In the genomic region with DNA sequence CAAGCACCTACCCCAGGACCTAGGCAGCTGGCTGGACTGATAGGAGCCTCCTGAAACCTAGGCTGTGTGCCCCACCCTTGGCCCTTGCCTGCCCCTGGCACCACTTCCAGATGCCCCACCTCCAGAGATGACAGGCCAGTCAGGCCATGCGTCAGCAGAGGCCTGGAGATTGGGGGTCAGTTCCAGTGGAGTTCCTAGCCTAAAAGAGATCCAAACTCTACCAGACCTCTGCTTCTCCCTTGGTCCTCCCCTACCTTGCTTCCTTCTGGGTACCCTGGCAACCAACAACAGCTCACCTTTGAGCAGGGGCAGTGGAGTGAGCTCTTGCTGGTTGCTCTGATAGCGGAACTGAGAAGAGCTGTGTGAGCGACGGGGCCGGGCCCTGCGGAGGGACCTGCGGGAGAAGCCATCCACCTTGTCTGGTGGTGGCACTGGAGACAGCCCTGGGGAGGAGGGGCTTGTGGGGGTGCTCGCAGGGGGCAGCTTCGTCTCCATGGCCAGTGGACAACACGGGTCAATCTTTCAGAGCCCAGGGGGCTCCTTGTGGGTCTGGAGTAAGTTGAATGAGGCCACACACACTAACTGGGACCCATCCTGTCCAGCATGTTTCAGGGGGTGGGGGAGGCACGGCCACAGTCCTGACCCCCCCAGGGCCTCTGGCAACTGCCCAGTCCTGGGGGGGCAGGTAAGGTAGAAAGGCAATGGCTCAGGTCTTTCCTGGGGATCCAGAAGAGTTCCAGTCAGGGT, we compare ENCODE assay signal across 9 mouse cellular contexts. TPM values are rescaled to one million over a fixed set of nuclear protein-coding genes. Genes with fewer than 3 reads are reported as not detected.
DNase-seq lines count a peak whose midpoint lies in the region; ATAC-seq and TF ChIP-seq lines count a peak whose summit lies in the region.
"Had no signal": no experiment of that assay in that cellular context is flagged by ENCODE, and none has a peak within 500 bp of the region (broad histone marks: within the 10 kb centered on the region; RNA-seq: fewer than 3 reads in every experiment).

No protein-coding gene starts in this region.

- peaks cover 13 to 20% of the 10 kb centered on the region in 2 experiments for H3K4me1 ChIP-seq in heart, embryonic 14.5 days (ENCODE audit: control insufficient read depth in 2 of 2, insufficient read depth in 2 of 2, low read length in 2 of 2)
- H3K4me1 ChIP-seq in liver, embryonic 13.5 days (replicated peaks), result peaks cover 50% of the 10 kb centered on the region
- peaks cover 25% of the 10 kb centered on the region for H3K4me1 ChIP-seq in olfactory bulb, adult 2 months (ENCODE audit: control insufficient read depth, insufficient read depth, low read length)

- DNase-seq in gastrocnemius, adult 2 months, result no peak
- no peak for DNase-seq in gastrocnemius, adult 18-20 months (ENCODE audit: low spot score)
- peak; percentile 61 for DNase-seq in cerebellum, adult 8-10 months
- peak; percentile 38 for DNase-seq in liver, embryonic 13.5 days
- no peak for DNase-seq in testis, postnatal 14 days (ENCODE audit: low spot score)
- DNase-seq in urinary bladder, postnatal 14 days (ENCODE audit: low spot score), result no peak

- H3K27ac ChIP-seq in gastrocnemius, adult 2 months, result peak overlapping the region; percentile 100
- no peak overlapping the region for H3K27ac ChIP-seq in heart, embryonic 14.5 days (replicated peaks in 1 of 2; ENCODE audit: control insufficient read depth in 1 of 2, insufficient read depth in 1 of 2, low read depth in 2 of 2, low read length in 2 of 2)
- H3K27ac ChIP-seq in liver, embryonic 13.5 days, result 0 out of 2 replicates have a peak overlapping the region, but pooled peaks have one; percentile 34
- H3K27ac ChIP-seq in olfactory bulb, adult 2 months (ENCODE audit: insufficient read depth, low read depth, low read length), result no peak overlapping the region

- no peak for ATAC-seq in heart, embryonic 14.5 days (ENCODE audit: insufficient number of reproducible peaks, insufficient read depth, low FRiP score, low read depth)
- no peak for ATAC-seq in liver, embryonic 13.5 days (ENCODE audit: low read depth)

- peak overlapping the region; percentile 88 for H3K9ac ChIP-seq in heart, embryonic 14.5 days (ENCODE audit: low read length)
- H3K9ac ChIP-seq in liver, embryonic 13.5 days, result peak overlapping the region; percentile 80; the same call in 1 of the 2 replicates

- intact Hi-C loops in gastrocnemius, adult 2 months (cut with DNase I), result loop anchor here (2.0 kb wide), 1 partner anchor 94 kb away; a partner anchor contains a TSS

- H3K9me3 ChIP-seq in heart, embryonic 14.5 days (ENCODE audit: control insufficient read depth, low read length), result no peaks in the 10 kb centered on the region
- H3K9me3 ChIP-seq in liver, embryonic 13.5 days (replicated peaks), result no peaks in the 10 kb centered on the region

- no peak for TF ChIP-seq POLR2A in olfactory bulb, adult 2 months (IDR thresholded peaks at IDR 0.05; ENCODE audit: insufficient read depth, low read depth, low read length)

- peaks cover 40% of the 10 kb centered on the region for H3K36me3 ChIP-seq in heart, embryonic 14.5 days (ENCODE audit: control insufficient read depth, insufficient read depth, low read length)
- H3K36me3 ChIP-seq in liver, embryonic 13.5 days, result 0 out of 2 replicates have a peak, but pooled peaks cover 7% of the 10 kb centered on the region

- WGBS in heart, embryonic 14.5 days, result 60% methylated on average over 11 of the region's 11 CpGs
- WGBS in liver, embryonic 13.5 days (ENCODE audit: insufficient replicate concordance), result 69% methylated on average over 11 of the region's 11 CpGs
- WGBS in olfactory bulb, adult 2 months, result 68% methylated on average over 11 of the region's 11 CpGs

- TF ChIP-seq CTCF in gastrocnemius, adult 2 months (IDR thresholded peaks at IDR 0.05), result no peak
- no peak for TF ChIP-seq CTCF in olfactory bulb, adult 2 months (IDR thresholded peaks at IDR 0.05; ENCODE audit: insufficient read depth, low read depth, low read length)

- peak overlapping the region; percentile 93 for H3K4me3 ChIP-seq in gastrocnemius, adult 2 months
- H3K4me3 ChIP-seq in heart, embryonic 14.5 days (ENCODE audit: control insufficient read depth in 1 of 2, insufficient read depth in 1 of 2, low read depth in 1 of 2, low read length in 2 of 2), result peak overlapping the region; percentile 80 to 83
- peak overlapping the region; percentile 67 for H3K4me3 ChIP-seq in liver, embryonic 13.5 days (replicated peaks)
- H3K4me3 ChIP-seq in olfactory bulb, adult 2 months (ENCODE audit: insufficient read depth, low read depth, low read length), result peak overlapping the region; percentile 77

- H3K27me3 ChIP-seq in heart, embryonic 14.5 days (ENCODE audit: control insufficient read depth, insufficient read depth, low read length), result no peaks in the 10 kb centered on the region
- no peaks in the 10 kb centered on the region for H3K27me3 ChIP-seq in liver, embryonic 13.5 days

- peak overlapping the region; percentile 82 for H3K4me2 ChIP-seq in heart, embryonic 14.5 days (ENCODE audit: low read length)
- peak overlapping the region; percentile 88 for H3K4me2 ChIP-seq in liver, embryonic 13.5 days

RNA-seq across cellular contexts. Expression of a gene that starts 1.2 kb away (rescaled TPM):
- total RNA-seq in gastrocnemius, adult 2 months (2021), result 10 to 100 TPM; 35.6 to 37.7 TPM
- 10 to 100 TPM; 34.9 to 38.2 TPM for total RNA-seq in gastrocnemius, adult 18-20 months (2021)
- 20.7 and 26.0 TPM in 2 replicates for polyA plus RNA-seq in heart, embryonic 14.5 days (2014; fragmentation: Nextera tagmentation; extraction: Ambion mirVana)
- 3.5 and 4.9 TPM in 2 replicates for polyA plus RNA-seq in liver, embryonic 13.5 days (2015; fragmentation: Nextera tagmentation; extraction: Ambion mirVana)
- polyA plus RNA-seq in olfactory bulb, adult 2 months (2012; ENCODE audit: insufficient read depth, insufficient read length, low replicate concordance, missing spikeins), result not detected in 2 replicates

RNA-seq across cellular contexts. Expression of a gene that starts 7.0 kb away (rescaled TPM):
- 10 to 100 TPM; 18.4 to 19.0 TPM for total RNA-seq in gastrocnemius, adult 2 months (2021)
- total RNA-seq in gastrocnemius, adult 18-20 months (2021), result 10 to 100 TPM; 16.7 to 20.0 TPM
- polyA plus RNA-seq in heart, embryonic 14.5 days (2014; fragmentation: Nextera tagmentation; extraction: Ambion mirVana), result 7.1 and 7.8 TPM in 2 replicates
- 4.1 and 4.8 TPM in 2 replicates for polyA plus RNA-seq in liver, embryonic 13.5 days (2015; fragmentation: Nextera tagmentation; extraction: Ambion mirVana)
- not detected in 2 replicates for polyA plus RNA-seq in olfactory bulb, adult 2 months (2012; ENCODE audit: insufficient read depth, insufficient read length, low replicate concordance, missing spikeins)

RNA-seq across cellular contexts. Expression of a gene that starts 8.3 kb away (rescaled TPM):
- total RNA-seq in gastrocnemius, adult 2 months (2021), result not detected
- not detected for total RNA-seq in gastrocnemius, adult 18-20 months (2021)
- polyA plus RNA-seq in heart, embryonic 14.5 days (2014; fragmentation: Nextera tagmentation; extraction: Ambion mirVana), result 0.36 TPM in 1 of 2 replicates, not detected in the other
- polyA plus RNA-seq in liver, embryonic 13.5 days (2015; fragmentation: Nextera tagmentation; extraction: Ambion mirVana), result 0.17 TPM in 1 of 2 replicates, not detected in the other
- polyA plus RNA-seq in olfactory bulb, adult 2 months (2012; ENCODE audit: insufficient read depth, insufficient read length, low replicate concordance, missing spikeins), result not detected in 2 replicates
- total RNA-seq: gastrocnemius, postnatal 36 days had no signal

RNA-seq across cellular contexts. Expression of a gene that starts 42.0 kb away (rescaled TPM):
- total RNA-seq in gastrocnemius, adult 2 months (2021), result 10 to 100 TPM; 28.4 to 32.3 TPM
- 10 to 100 TPM; 30.2 to 40.3 TPM for total RNA-seq in gastrocnemius, adult 18-20 months (2021)
- 51.7 and 60.0 TPM in 2 replicates for polyA plus RNA-seq in heart, embryonic 14.5 days (2014; fragmentation: Nextera tagmentation; extraction: Ambion mirVana)
- 68.8 and 72.6 TPM in 2 replicates for polyA plus RNA-seq in liver, embryonic 13.5 days (2015; fragmentation: Nextera tagmentation; extraction: Ambion mirVana)
- not detected in 2 replicates for polyA plus RNA-seq in olfactory bulb, adult 2 months (2012; ENCODE audit: insufficient read depth, insufficient read length, low replicate concordance, missing spikeins)

RNA-seq across cellular contexts. Expression of a gene that starts 50.3 kb away (rescaled TPM):
- total RNA-seq in gastrocnemius, adult 2 months (2021), result not detected
- total RNA-seq in gastrocnemius, adult 18-20 months (2021), result not detected
- polyA plus RNA-seq in heart, embryonic 14.5 days (2014; fragmentation: Nextera tagmentation; extraction: Ambion mirVana), result not detected in 2 replicates
- not detected in 2 replicates for polyA plus RNA-seq in liver, embryonic 13.5 days (2015; fragmentation: Nextera tagmentation; extraction: Ambion mirVana)
- not detected in 2 replicates for polyA plus RNA-seq in olfactory bulb, adult 2 months (2012; ENCODE audit: insufficient read depth, insufficient read length, low replicate concordance, missing spikeins)
- total RNA-seq: gastrocnemius, postnatal 36 days had no signal

Comparison
In these comparisons a context has a peak if more than half of its experiments do, and no peak if none do; other contexts are left out.
1. DNase-seq: peak in cerebellum, adult 8-10 months (single experiment) and liver, embryonic 13.5 days (single experiment); none in gastrocnemius, adult 2 months (single experiment), gastrocnemius, adult 18-20 months (single experiment), testis, postnatal 14 days (single experiment) and urinary bladder, postnatal 14 days (single experiment).
2. H3K27ac ChIP-seq: peak in gastrocnemius, adult 2 months (single experiment) and liver, embryonic 13.5 days (single experiment); none in heart, embryonic 14.5 days (0 of 2) and olfactory bulb, adult 2 months (single experiment).
3. Peak in every context shown above with its lines, with median percentiles within 50 percentile points of each other: H3K4me3 ChIP-seq.